Mouse (Mus musculus): Measurements from ENCODE around the gene Strbp.
A peak's percentile ranks its signal among the peaks of the same experiment; 100 is the strongest.

The Strbp gene

GRCm38 (mm10) chr2:37702301-37703172 lies 1.1 kb downstream of the Strbp start:
- no peak for DNase-seq (ENCODE audit: inconsistent ontology term)

DNA sequence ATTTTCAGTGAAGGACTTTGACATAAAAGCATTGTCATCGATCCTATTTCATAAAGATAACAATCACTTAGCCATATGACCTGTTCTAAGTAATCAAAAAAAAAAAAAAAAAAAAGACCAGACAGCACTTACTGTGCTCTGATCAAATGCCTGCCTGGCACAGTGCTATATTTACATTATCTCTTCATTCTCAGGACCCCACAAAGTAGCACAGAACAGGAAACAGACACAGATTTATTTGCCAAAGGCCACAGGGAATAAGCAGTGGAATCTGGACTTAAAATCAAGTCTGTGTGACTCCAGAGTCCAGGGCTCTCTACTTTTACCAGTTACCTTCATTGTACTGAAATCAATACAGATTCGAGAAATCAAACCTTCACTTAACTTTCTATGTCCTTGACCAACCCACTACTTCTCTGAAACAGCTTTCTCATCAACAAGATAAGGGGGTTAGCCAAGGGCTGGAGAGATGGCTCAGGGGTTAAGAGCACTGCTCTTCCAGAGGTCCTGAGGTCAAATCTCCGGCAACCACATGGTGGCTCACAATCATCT lies 14.5 kb downstream of the Strbp start:
- no peak for DNase-seq (ENCODE audit: inconsistent ontology term)

GRCm38 (mm10) chr2:37687031-37687430 lies 16.6 kb downstream of the Strbp start:
- DNase-seq (ENCODE audit: inconsistent ontology term) = no peak

DNA sequence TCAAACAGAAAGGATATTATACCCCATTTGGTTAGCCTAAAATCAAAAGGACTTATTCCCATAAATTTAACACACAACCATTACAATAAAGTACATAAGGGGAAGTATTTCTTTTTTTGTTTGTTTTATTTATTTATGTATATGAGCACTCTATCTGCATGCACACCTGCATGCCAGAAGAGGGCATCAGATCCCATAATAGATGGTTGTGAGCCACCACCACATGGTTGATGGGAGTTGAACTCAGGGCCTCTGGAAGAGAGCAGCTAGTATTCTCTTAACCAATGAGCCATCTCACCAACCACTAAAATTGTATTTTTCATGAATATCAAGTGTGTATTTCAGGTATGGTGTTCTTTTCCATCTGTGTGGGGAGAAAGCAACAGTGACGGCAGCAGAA lies 18.8 kb downstream of the Strbp start:
- no peak for DNase-seq (ENCODE audit: inconsistent ontology term)

GRCm38 (mm10) chr2:37682197-37682811 lies 21.4 kb downstream of the Strbp start:
- no peak for DNase-seq (ENCODE audit: inconsistent ontology term)

DNA sequence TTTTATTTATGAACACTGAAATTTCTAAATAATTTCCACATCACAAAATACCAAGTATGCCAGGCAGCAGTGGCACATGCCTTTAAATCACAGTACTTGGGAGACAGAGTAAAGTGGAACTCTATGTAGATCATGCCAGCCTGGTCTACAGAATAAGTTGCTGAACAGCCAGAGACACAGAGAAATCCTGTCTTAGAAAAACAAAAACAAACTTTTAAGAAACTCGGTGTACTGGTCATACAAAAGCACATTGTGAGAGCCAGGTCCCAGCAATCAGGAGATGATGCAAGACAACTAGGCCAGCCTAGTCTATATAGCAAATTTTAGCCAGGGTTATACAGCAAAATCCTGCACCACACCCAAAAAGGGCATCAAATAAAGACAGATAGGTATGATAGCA lies 52.6 kb downstream of the Strbp start:
- peak; percentile 5 for DNase-seq (ENCODE audit: inconsistent ontology term)

GRCm38 (mm10) chr2:37649590-37649989 lies 54.1 kb downstream of the Strbp start:
- DNase-seq (ENCODE audit: inconsistent ontology term) = no peak

DNA sequence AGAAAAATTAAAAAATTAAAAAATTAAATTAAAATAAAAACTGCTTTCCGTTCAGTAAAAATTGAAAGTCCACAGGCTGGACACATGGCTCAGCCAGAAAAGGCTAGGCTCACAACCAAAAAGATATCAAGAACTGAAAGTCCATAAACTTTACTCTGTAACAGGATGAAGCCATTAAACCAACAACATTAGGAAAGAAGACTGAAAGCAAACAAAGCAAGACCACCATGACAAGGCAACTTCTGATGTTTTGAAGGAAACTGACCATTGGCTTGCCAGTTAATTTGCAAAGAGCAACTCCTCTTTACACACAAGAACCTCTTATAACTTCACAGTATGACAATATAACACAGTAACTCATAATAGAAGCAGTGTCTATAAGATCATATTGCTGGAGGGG lies 54.7 kb downstream of the Strbp start:
- no peak for DNase-seq (ENCODE audit: inconsistent ontology term)

DNA sequence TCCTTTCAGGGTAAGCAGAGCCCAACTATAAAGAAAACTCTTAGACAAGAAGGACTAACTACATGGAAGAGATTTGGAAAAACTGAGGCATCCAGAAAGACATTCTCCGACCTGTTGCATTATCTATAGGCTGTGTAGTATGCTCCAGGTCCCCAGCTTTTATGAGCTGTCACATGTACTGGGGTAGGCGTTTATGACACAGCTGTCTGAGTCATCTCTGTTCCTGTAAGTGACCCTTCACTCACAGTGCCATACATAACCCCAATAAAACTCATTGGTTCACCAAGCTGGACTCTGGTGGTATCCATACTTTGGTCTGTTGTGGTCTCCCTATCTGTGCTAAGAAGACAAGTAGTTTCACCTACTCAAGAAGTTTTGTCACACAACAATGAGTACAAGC lies 80.3 kb downstream of the Strbp start:
- DNase-seq (ENCODE audit: inconsistent ontology term) = no peak

DNA sequence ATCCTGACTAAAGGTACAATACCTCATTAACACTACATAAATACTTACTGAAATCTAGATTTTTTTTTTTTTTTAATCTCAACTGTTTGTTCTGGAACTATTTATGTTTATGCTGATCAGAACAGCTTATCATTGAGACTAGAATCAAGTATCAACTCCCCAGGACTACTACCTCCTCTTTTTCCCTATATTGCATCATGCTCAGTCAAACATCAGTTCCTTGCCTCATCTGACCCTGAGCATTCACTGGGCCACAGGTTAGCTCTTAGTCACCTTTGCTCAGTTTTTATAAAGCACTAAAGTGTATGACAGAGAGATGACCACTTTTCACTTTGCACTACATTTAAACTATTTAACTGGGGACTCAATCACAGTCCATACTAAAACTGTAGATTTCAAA lies 115.7 kb downstream of the Strbp start:
- DNase-seq (ENCODE audit: inconsistent ontology term) = no peak

DNA sequence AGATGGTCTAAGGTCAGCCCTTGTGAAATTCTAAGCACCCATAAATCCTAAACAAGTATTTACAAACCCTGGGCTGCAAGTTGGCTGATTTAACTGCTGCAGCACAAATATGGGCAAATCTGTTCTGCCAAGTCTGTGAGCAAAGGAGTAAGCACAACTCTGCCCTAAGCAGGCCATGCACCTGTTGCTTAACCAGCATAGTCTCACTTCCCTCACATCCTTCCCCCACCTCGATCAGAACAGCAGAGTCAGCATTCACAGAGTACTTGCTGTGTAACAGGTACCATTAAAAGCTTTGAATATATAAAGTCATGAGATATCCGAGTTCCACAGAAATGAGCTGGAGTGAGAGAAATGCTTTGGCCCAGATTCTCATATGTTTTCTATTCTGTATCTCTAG lies 125.5 kb downstream of the Strbp start:
- no peak for DNase-seq (ENCODE audit: inconsistent ontology term)

- DNase-seq (ENCODE audit: inconsistent ontology term) = no peak
Observed at GRCm38 (mm10) chr2:37576661-37577060, 127.0 kb downstream of the Strbp start.

DNA sequence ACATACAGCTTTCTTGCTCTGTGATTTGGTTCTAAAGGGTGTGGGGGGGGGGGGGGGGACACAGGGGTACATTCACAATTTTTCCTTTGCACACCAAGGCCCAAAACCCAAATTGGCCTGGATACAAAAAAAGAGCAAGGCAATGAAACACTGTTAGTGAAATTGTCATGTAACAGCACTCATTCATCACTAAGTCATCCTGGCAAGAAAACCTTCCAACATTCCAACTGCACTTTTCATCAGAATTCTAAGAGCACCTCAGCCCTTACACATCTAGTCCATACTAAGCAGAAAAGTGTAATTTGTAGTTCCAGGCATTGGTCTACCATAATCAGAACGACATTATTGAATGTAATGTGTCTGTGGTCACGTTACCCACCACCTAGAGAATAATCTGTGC lies 131.5 kb downstream of the Strbp start:
- DNase-seq (ENCODE audit: inconsistent ontology term) = peak; percentile 31

- DNase-seq (ENCODE audit: inconsistent ontology term) = no peak
Observed at GRCm38 (mm10) chr2:37570703-37571102, 133.0 kb downstream of the Strbp start.

- peak; percentile 52 for DNase-seq (ENCODE audit: inconsistent ontology term)
Observed at GRCm38 (mm10) chr2:37569888-37570287, 133.8 kb downstream of the Strbp start.

DNA sequence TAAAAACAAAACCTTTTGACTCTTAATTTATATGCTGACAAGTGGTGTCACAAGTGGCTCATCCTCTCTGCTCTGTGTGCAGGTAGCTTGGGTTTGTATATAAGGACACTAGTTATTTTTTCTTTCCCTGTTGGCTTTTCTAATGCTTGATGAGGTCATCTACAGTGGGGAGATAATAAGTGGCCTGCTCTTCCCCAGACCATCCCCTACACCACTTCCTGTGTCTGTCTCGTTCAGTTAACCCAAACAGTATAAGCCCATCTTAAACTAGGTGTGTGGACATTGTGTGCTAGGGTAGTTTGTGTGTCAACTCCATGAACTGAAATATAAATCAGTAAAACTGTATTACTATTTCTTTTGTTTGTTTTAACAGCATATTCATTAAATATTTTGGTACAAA lies 137.6 kb downstream of the Strbp start:
- DNase-seq (ENCODE audit: inconsistent ontology term) = no peak

DNA sequence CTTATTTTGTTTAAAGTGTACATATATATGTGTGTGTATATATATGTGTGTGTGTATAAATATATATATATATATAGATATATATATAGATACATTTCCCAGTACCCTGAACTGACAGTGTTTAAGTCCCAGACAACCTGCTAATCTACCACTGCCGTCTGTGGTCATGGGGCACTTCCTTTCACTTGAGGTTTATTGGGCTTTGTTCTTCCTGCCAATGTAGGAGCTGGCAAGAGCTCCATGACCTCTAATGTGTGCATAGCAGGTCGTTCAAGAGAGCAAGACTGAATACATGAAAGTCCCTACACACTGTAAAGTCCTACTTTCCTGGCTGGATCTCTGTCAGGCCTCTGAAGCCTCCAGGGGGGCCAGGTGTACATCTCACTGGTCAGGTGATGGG lies 138.1 kb downstream of the Strbp start:
- no peak for DNase-seq (ENCODE audit: inconsistent ontology term)

DNA sequence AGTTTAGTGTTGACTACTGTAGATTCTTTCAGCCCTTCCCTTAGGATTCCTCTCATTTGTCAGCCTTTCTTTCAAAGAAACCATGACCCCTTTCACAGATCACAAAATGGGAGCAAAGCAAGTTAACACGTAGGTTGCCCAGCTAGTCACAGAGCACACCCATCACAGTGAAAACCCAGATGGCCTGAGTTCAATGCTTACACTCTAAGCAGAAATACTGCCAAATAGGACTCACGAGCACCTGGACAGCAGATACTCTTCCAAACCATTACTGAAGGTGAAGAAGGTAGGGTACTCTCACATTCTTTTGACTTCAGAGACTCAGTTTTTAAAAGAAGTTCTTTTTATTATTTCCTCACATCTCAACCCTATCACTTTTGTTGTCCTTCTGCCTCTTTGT lies 147.3 kb downstream of the Strbp start:
- DNase-seq (ENCODE audit: inconsistent ontology term) = no peak

DNA sequence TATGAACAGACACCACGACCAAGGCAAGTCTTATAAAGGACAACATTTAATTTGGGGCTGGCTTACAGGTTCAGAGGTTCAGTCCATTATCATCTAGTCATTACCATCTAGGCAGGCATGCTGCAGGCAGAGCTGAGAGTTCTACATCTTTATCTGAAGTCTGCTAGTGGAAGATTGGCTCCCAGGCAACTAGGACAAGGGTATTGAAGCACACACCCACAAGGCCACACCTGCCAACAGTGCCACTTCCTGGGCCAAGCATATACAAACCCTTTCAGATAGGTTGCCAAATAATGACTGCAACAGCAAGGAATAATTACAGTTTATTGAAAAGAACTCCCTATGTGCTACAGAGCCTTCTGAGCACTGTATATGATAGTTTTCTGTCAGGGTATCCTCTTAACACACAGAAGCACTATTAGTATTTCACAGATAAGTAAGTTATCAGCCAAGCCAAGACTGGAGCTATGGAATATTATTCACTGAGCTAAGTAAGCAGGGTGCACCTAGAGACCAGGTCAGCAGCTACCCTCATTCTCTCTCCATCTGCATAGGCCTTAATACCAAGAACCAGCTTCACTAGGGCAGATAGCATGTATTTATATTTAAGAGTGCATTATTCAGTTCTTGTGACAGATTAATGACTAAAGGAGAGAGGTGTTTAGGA lies 154.2 kb downstream of the Strbp start:
- DNase-seq (ENCODE audit: inconsistent ontology term) = no peak

GRCm38 (mm10) chr2:37531639-37532038 lies 172.0 kb downstream of the Strbp start:
- no peak for DNase-seq (ENCODE audit: inconsistent ontology term)

- no peak for DNase-seq (ENCODE audit: inconsistent ontology term)
Observed at GRCm38 (mm10) chr2:37530766-37531165, 172.9 kb downstream of the Strbp start.

- no peak for DNase-seq (ENCODE audit: inconsistent ontology term)
Observed at GRCm38 (mm10) chr2:37529397-37529796, 174.3 kb downstream of the Strbp start.

DNA sequence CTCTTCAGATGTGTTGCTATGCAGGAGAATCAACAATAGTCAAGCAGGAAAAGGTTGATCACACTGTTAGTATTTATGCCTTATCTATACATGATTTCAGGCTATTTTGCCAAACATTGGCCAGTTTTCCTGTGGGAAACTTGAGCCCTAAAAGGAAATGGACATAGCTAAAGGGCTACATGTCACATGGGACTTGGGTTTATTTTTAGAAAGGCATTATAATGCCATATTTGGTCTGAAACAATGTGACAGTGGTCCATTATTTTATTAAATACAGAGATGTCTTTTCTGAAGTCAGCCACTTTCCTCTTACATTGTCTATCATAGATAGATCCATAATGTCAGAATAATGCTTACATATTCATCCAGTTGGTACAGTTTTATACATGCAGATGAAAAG lies 176.1 kb downstream of the Strbp start:
- DNase-seq (ENCODE audit: inconsistent ontology term) = no peak

Measured in Muller cell, postnatal 12 days (primary cell).